Mouse (Mus musculus): ENCODE measurements around the gene Calhm5. TPM values are rescaled to one million over a fixed set of nuclear protein-coding genes. Genes with fewer than 3 reads are reported as not detected.

Gene Calhm5
- polyA plus RNA-seq, 1 experiment from 2014 or later: 0.57 TPM

- Histone ChIP-seq H3K4me1 (replicated peaks; ENCODE audit: insufficient read depth, low read length) (no peaks in the 10 kb centered on the region), H3K9me3 (replicated peaks; ENCODE audit: low read length) (no peaks in the 10 kb centered on the region), H3K9ac (ENCODE audit: low read depth, low read length) (no peak within 1 kb of the TSS), H3K36me3 (ENCODE audit: insufficient read depth, low read length) (no peaks in the 10 kb centered on the region), H3K27me3 (ENCODE audit: insufficient read depth, low read length) (no peaks in the 10 kb centered on the region), H3K4me2 (ENCODE audit: low read length) (no peak within 1 kb of the TSS), H3K4me3 (replicated peaks; ENCODE audit: low read depth, low read length) (no peak within 1 kb of the TSS), H3K27ac (no peak within 1 kb of the TSS)
- no peak for TF ChIP-seq CTCF (IDR thresholded peaks at IDR 0.05; ENCODE audit: low read depth)
- WGBS: 80% methylated on average over 5 of the region's 5 CpGs
- DNase-seq (ENCODE audit: low spot score) (no peak), ATAC-seq (replicated peaks; ENCODE audit: low FRiP score, low read depth) (no peak)
Observed at GRCm38 (mm10) chr10:34044210-34044609, 52.1 kb downstream of the Calhm5 start, which contains the start of gene Calhm4. TSS of gene Calhm4 (minus strand) at chr10:34044310.

Other genes starting within 250 kb of the Calhm5 start
- not detected in 2 replicates for gene Sult3a1, start 238.8 kb downstream of the Calhm5 start, polyA plus RNA-seq (2015; fragmentation: Nextera tagmentation; extraction: Ambion mirVana)
- 0.08 and 0.16 TPM in 2 replicates for gene Rsph4a, start 191.4 kb downstream of the Calhm5 start, polyA plus RNA-seq (2015; fragmentation: Nextera tagmentation; extraction: Ambion mirVana)
- gene Zup1, start 145.2 kb downstream of the Calhm5 start, polyA plus RNA-seq (2015; fragmentation: Nextera tagmentation; extraction: Ambion mirVana): 15.4 and 15.5 TPM in 2 replicates
- gene Rwdd1, start 76.9 kb downstream of the Calhm5 start, polyA plus RNA-seq (2015; fragmentation: Nextera tagmentation; extraction: Ambion mirVana): 142 and 147 TPM in 2 replicates
- gene Trappc3l, start 58.9 kb downstream of the Calhm5 start, polyA plus RNA-seq (2015; fragmentation: Nextera tagmentation; extraction: Ambion mirVana): not detected in 2 replicates
- not detected in 2 replicates for gene Calhm4, start 52.2 kb downstream of the Calhm5 start, polyA plus RNA-seq (2015; fragmentation: Nextera tagmentation; extraction: Ambion mirVana)
- 0.94 and 1.3 TPM in 2 replicates for gene Calhm6, start 31.5 kb upstream of the Calhm5 start, polyA plus RNA-seq (2015; fragmentation: Nextera tagmentation; extraction: Ambion mirVana)
- 17.4 and 19.1 TPM in 2 replicates for gene Dse, start 111.2 kb upstream of the Calhm5 start, polyA plus RNA-seq (2015; fragmentation: Nextera tagmentation; extraction: Ambion mirVana)
- 70.1 and 74.9 TPM in 2 replicates for gene Tspyl1, start 185.7 kb upstream of the Calhm5 start, polyA plus RNA-seq (2015; fragmentation: Nextera tagmentation; extraction: Ambion mirVana)
- gene Tspyl4, start 200.9 kb upstream of the Calhm5 start, polyA plus RNA-seq (2015; fragmentation: Nextera tagmentation; extraction: Ambion mirVana): 9.4 and 9.9 TPM in 2 replicates